Mouse (Mus musculus) intestine, postnatal 0 days (tissue): ENCODE results near the gene Myrf. TPM values are rescaled to one million over a fixed set of nuclear protein-coding genes. Genes with fewer than 3 reads are reported as not detected.

Source experiments
- ATAC-seq: fragments of 200-750 bp; cut with Nextera tagmentation; 2 replicates; pipeline ENCODE4 v1.8.0; 2017; ENCODE audit warnings: mild to moderate bottlenecking, moderate TSS enrichment, moderate library complexity
- H3K27ac ChIP-seq: fragments of 300-500 bp; sonication (generic); 2 replicates; pipeline ENCODE4 v1.5.1; 2014; ENCODE audit warnings: mild to moderate bottlenecking, low read depth, low read length, moderate library complexity
- H3K27me3 ChIP-seq: fragments of 300-500 bp; sonication (generic); replicated peaks from 2 replicates; pipeline ENCODE4 v1.6.1; 2014; ENCODE audit warnings: low read length, mixed read lengths; ENCODE audit not compliant: control insufficient read depth, insufficient read depth
- H3K36me3 ChIP-seq: fragments of 300-500 bp; sonication (generic); 2 replicates; pipeline ENCODE4 v1.6.1; 2014; ENCODE audit warnings: mild to moderate bottlenecking, moderate library complexity; ENCODE audit not compliant: control insufficient read depth, insufficient read depth
- H3K4me1 ChIP-seq: fragments of 300-500 bp; sonication (generic); replicated peaks from 2 replicates; pipeline ENCODE4 v1.6.1; 2014; ENCODE audit warnings: antibody characterized with exemption, low read length, mixed read lengths; ENCODE audit not compliant: control insufficient read depth, insufficient read depth
- H3K4me2 ChIP-seq: fragments of 300-500 bp; sonication (generic); replicated peaks from 2 replicates; pipeline ENCODE4 v1.6.1; 2014; ENCODE audit warnings: low read depth, mild to moderate bottlenecking, moderate library complexity
- H3K4me3 ChIP-seq: fragments of 300-500 bp; sonication (generic); 2 replicates; pipeline ENCODE4 v1.5.1; 2014; ENCODE audit warnings: low read depth, low read length
- H3K9ac ChIP-seq: fragments of 300-500 bp; sonication (generic); 2 replicates; pipeline ENCODE4 v1.6.1; 2014; ENCODE audit warnings: mild to moderate bottlenecking, low read depth, low read length
- H3K9me3 ChIP-seq: fragments of 300-500 bp; sonication (generic); 2 replicates; pipeline ENCODE4 v1.6.1; 2016; ENCODE audit warnings: mixed run types; ENCODE audit not compliant: control insufficient read depth
- CTCF ChIP-seq: sonication (generic); IDR thresholded peaks from 2 replicates; pipeline ENCODE4 v1.5.1; 2016; ENCODE audit warnings: low read depth, mild to moderate bottlenecking, control low read depth, antibody characterized with exemption, moderate library complexity
- WGBS: fragments of 180-500 bp; shearing (Covaris S2); extraction: QIAGEN DNeasy Blood & Tissue Kit; methylation state at CpG from one replicate; pipeline ENCODE4 v1.1.7; 2014; 5-methylcytosine and 5-hydroxymethylcytosine counted together
- polyA plus RNA-seq: library from polyadenylated mRNA; unstranded; fragments of >200 nt; fragmentation: Nextera tagmentation; extraction: Ambion mirVana; gene quantifications from 2 replicates; pipeline ENCODE4 v1.2.1, GENCODE M21; 2015

Myrf gene
- polyA plus RNA-seq, 1 experiment from 2014 or later = 4.1 TPM

DNA sequence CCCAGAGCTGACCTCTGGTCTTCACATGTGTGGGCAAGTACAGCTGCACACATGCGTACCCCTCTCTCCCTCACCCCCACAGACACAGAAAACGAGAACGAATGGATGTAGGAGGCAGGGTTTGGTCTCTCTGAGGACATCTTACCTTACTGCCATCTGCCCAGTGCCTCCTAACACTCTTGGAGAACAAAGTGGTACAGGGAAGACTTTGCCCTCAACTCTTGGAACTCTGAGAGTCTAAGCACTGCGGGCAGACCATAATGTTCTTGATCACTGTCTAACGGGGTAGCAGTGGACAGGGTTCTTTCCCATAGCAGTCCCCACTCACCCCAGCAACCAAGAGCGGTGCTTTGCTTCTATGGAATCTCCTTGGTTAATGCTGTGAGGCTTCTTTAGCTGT, 51.5 kb downstream of the Myrf start:
- Histone ChIP-seq H3K4me3 (no peak overlapping the region), H3K27ac (peak overlapping the region; percentile 41; the same call in 1 of the 2 replicates), H3K9ac (no peak overlapping the region), H3K36me3 (peaks cover 51% of the 10 kb centered on the region), H3K4me2 (no peak overlapping the region), H3K4me1 (no peaks in the 10 kb centered on the region; the same call in 1 of the 2 replicates), H3K27me3 (no peaks in the 10 kb centered on the region), H3K9me3 (no peaks in the 10 kb centered on the region)
- no peak for TF ChIP-seq CTCF
- WGBS = 83% methylated on average over 6 of the region's 6 CpGs
- no peak for ATAC-seq

DNA sequence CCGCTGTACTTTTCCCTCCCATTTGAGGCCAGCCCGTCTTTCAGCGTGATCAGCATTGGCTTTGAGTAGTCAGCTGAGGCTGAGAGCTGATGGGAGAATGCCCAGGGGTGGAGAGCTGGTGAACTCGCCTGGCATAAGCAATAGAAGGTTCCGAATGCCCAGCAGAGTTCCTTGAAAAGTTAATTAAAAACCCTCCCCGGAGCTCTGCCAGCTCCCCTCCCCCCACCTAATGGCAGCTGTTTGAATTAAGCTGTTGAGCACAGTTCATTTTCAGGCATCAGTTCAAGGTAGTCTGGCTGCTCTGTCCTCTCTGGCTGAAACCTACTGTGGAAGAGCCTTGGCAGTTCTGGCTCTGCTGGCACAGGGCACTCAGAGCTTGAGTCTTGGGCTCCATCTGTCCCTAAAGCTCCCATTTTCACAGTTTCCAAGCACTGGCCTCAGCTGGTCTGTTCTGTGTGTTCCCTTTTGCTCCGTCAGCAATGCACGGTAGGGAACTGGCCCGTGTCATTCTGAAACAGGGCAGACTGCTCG, 52.2 kb downstream of the Myrf start:
- Histone ChIP-seq H3K9ac (no peak overlapping the region), H3K36me3 (peaks cover 46% of the 10 kb centered on the region), H3K27ac (peak overlapping the region; percentile 41; the same call in 1 of the 2 replicates), H3K9me3 (no peaks in the 10 kb centered on the region), H3K4me1 (no peaks in the 10 kb centered on the region; the same call in 1 of the 2 replicates), H3K4me3 (no peak overlapping the region), H3K4me2 (no peak overlapping the region), H3K27me3 (no peaks in the 10 kb centered on the region)
- ATAC-seq = no peak
- 71% methylated on average over 10 of the region's 10 CpGs for WGBS
- no peak for TF ChIP-seq CTCF

DNA sequence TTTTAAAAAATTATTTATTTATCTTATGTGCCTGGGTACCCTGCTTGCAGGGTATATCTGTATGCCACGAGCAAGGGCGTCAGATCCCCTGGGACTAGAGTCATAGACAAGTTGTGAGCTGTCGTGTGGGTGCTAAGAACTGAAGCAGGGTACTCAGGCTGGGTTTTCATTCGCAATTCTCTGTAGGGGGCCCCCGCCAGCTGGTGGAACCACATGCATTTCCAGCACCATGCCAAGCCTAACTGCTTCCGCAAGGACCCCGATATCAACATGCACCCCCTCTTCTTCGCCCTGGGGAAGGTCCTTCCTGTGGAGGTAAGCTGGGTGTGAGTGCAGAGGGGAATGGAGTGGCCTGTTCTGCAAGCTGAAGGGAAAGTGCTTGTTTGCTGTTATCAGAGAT, 54.0 kb downstream of the Myrf start:
- Histone ChIP-seq H3K27me3 (no peaks in the 10 kb centered on the region), H3K27ac (0 out of 2 replicates have a peak overlapping the region, but pooled peaks have one; percentile 4), H3K4me3 (no peak overlapping the region), H3K9me3 (no peaks in the 10 kb centered on the region), H3K4me1 (no peaks in the 10 kb centered on the region; the same call in 1 of the 2 replicates), H3K9ac (no peak overlapping the region), H3K36me3 (peaks cover 30% of the 10 kb centered on the region; the same call in 1 of the 2 replicates), H3K4me2 (no peak overlapping the region)
- 92% methylated on average over 8 of the region's 8 CpGs for WGBS
- ATAC-seq = no peak
- no peak for TF ChIP-seq CTCF

DNA sequence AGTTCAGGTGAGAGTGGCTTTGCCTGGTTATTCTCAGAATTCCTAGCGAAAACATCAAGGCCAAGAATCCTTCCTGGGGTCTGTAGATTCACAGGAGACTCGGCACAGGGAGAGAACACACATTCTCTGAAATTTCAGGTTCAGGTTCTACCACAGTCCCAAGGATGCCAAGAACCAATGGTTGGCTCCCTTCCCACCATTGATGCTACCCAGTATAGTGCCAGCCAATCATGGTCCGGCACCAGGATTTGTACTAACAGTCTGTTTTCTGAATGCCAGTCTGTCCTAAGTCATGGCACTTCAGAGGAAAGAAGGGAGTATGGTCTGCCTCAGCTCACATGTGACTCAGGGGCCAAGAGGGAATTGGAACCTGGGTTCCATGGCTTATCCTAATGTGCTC, 54.7 kb downstream of the Myrf start:
- Histone ChIP-seq H3K9me3 (no peaks in the 10 kb centered on the region), H3K4me1 (no peaks in the 10 kb centered on the region; the same call in 1 of the 2 replicates), H3K4me2 (no peak overlapping the region), H3K9ac (no peak overlapping the region), H3K4me3 (no peak overlapping the region), H3K27me3 (no peaks in the 10 kb centered on the region), H3K27ac (peak overlapping the region; percentile 4; the same call in 1 of the 2 replicates), H3K36me3 (peaks cover 30% of the 10 kb centered on the region; the same call in 1 of the 2 replicates)
- TF ChIP-seq CTCF = no peak
- WGBS = 89% methylated on average over 3 of the region's 3 CpGs
- no peak for ATAC-seq

DNA sequence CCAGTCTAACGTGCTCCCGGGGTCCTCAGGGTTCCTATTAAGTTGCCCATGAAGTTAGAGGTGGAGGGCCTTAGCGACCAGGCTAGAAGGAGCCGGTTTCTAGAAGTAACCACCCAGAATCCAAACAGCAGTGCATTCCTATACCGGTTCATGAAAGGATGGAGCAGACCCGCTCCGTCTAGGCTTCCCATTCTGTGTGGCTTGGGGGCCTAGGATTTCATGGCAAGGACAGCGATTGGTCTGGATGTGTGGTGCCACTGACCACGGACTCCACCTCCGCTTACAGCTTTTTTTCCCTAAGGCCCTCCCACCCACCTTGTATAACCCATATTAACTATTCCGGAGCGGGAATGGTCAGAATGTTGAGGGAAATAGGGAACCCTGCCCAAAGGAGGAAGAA, 56.5 kb downstream of the Myrf start:
- Histone ChIP-seq H3K27ac (peak overlapping the region; percentile 73; the same call in 1 of the 2 replicates), H3K9ac (peak overlapping the region; percentile 70; the same call in 1 of the 2 replicates), H3K4me3 (peak overlapping the region; percentile 92), H3K4me2 (peak overlapping the region; percentile 82), H3K9me3 (no peaks in the 10 kb centered on the region), H3K4me1 (no peaks in the 10 kb centered on the region; the same call in 1 of the 2 replicates), H3K27me3 (no peaks in the 10 kb centered on the region), H3K36me3 (peaks cover 26% of the 10 kb centered on the region; the same call in 1 of the 2 replicates)
- no peak for ATAC-seq
- no peak for TF ChIP-seq CTCF
- 3% methylated on average over 12 of the region's 12 CpGs for WGBS

DNA sequence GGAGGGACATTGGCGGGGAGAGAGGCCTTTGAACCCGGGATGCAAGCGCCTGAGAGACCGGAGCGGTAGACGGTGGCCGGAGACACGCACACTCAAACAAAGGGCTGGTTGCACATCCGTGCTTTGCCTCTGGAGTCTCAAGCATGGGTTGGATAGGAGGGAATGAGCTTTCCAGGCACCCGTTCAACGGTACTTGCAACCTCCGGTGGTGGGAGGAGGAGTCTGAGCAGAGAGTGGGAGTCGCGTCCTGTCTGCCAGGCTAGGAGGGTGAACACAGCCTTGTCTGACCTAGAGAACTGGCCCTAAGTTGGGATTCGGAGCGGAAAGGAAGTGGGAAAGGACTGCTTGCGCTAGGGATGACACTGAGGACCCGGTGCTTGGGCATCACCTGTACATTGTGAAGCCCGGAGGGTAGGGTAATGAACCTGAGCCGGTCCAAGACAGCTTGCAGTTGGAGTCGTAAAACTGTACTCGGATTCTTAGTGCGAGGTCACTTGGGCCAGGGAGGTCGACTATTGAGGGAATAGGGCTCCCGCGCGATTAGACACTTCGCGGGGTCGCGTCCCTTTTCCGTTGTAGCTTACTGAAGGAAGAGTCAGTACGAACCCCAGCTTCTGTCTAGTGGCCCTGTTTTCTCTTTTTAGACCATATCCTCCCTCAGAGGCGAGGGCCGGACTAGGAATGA, 57.1 kb downstream of the Myrf start:
- under 1% methylated on average over 35 of the region's 35 CpGs for WGBS
- no peaks in the 10 kb centered on the region; the same call in 1 of the 2 replicates for H3K4me1 ChIP-seq
- peak overlapping the region; percentile 70 for H3K9ac ChIP-seq
- peak overlapping the region; percentile 73 for H3K27ac ChIP-seq
- peak; percentile 67 for ATAC-seq
- H3K9me3 ChIP-seq = no peaks in the 10 kb centered on the region
- peak overlapping the region; percentile 82 for H3K4me2 ChIP-seq
- H3K27me3 ChIP-seq = no peaks in the 10 kb centered on the region
- H3K4me3 ChIP-seq = peak overlapping the region; percentile 92
- peaks cover 19% of the 10 kb centered on the region; the same call in 1 of the 2 replicates for H3K36me3 ChIP-seq
- TF ChIP-seq CTCF = no peak
